Mouse (Mus musculus) liver, postnatal 0 days (tissue): ENCODE data around the gene Chrne.
A peak's percentile ranks its signal among the peaks of the same experiment; 100 is the strongest.

Experiments used
- CTCF ChIP-seq: sonication (generic); IDR thresholded peaks from 2 replicates; pipeline ENCODE4 v1.5.1; 2016; ENCODE audit warnings: antibody characterized with exemption, low read depth
- EP300 ChIP-seq: IDR thresholded peaks from 2 replicates; pipeline ENCODE4 v1.6.1; 2016; ENCODE audit warnings: antibody characterized with exemption, low read depth, mild to moderate bottlenecking

DNA sequence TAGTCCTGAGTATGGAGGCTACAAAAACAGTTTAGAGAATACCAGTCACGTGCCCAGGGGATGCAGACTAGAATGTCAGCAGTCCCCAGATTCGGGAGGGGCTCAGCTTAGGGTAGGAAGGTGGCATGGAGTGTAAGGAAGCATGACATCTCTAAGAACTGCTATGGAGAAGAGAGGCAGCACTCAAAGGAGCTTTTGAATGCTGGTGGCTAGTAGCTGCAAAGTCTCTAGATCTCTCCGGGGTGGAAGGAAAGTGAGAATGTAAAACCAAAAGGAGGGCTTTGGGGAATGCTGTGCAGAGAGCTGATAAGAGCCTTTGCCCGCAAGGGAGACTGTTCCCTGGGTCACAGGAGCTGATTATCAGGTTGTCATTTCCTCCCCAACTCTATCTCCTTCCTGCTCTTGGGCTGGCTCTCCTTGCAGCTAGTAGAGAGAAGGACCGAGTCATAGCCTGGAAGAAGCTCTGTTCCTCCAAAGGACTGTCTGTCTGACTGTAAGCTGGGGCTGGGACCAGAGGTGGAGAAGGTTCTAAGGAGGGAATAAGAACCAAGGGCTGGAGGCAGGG, 19.8 kb upstream of the Chrne start, which contains the start of gene Gp1ba:
- TF ChIP-seq CTCF (no peak), EP300 (peak; percentile 76)
